Mouse (Mus musculus) brown adipose tissue, adult 24 weeks (tissue): ENCODE data around the gene Hcfc1. TPM values are rescaled to one million over a fixed set of nuclear protein-coding genes. Genes with fewer than 3 reads are reported as not detected.

Experiments used
- H3K27ac ChIP-seq: fragments of 200-500 bp; replicated peaks from 2 replicates; pipeline ENCODE4 v1.5.1; 2012; ENCODE audit warnings: low read depth, mild to moderate bottlenecking, low read length
- H3K4me1 ChIP-seq: fragments of 200-500 bp; 2 replicates; pipeline ENCODE4 v1.6.1; 2012; ENCODE audit warnings: low read length, mixed read lengths; ENCODE audit not compliant: control insufficient read depth, insufficient read depth, insufficient read length
- H3K4me3 ChIP-seq: fragments of 200-500 bp; 2 replicates; pipeline ENCODE4 v1.5.1; 2012; ENCODE audit warnings: low read depth, mild to moderate bottlenecking, low read length, moderate library complexity; ENCODE audit not compliant: insufficient read depth
- polyA plus RNA-seq: library from polyadenylated mRNA; stranded (reverse); fragments of >200 nt; gene quantifications from 2 replicates; pipeline ENCODE4 v1.2.4, GENCODE M21; 2012; ENCODE audit not compliant: missing spikeins, insufficient read depth, insufficient read length

Hcfc1 gene
- polyA plus RNA-seq, 1 experiment = 15.7 TPM

- Histone ChIP-seq H3K4me1 (peaks cover 18% of the 10 kb centered on the region), H3K4me3 (peak overlapping the region; percentile 99)
These were observed 850 bp downstream of the Hcfc1 start for GRCm38 (mm10) chrX:73965307-73965706.

GRCm38 (mm10) chrX:73964363-73964762, 1.8 kb downstream of the Hcfc1 start:
- peak overlapping the region; percentile 99 for H3K4me3 ChIP-seq
- peak overlapping the region; percentile 28; the same call in 1 of the 2 replicates for H3K27ac ChIP-seq
- H3K4me1 ChIP-seq = peaks cover 18% of the 10 kb centered on the region

More at GRCm38 (mm10) chrX:73965307-73965706, 850 bp downstream of the Hcfc1 start:
- peak overlapping the region; percentile 96 for H3K27ac ChIP-seq

GRCm38 (mm10) chrX:73954988-73955387, 11.2 kb downstream of the Hcfc1 start:
- Histone ChIP-seq H3K4me1 (no peaks in the 10 kb centered on the region), H3K27ac (no peak overlapping the region), H3K4me3 (no peak overlapping the region)

- Histone ChIP-seq H3K4me3 (no peak overlapping the region), H3K27ac (no peak overlapping the region), H3K4me1 (no peaks in the 10 kb centered on the region)
These were observed 13.6 kb downstream of the Hcfc1 start for GRCm38 (mm10) chrX:73952603-73953002.

- no peak overlapping the region for H3K27ac ChIP-seq
- H3K4me1 ChIP-seq = no peaks in the 10 kb centered on the region
- no peak overlapping the region for H3K4me3 ChIP-seq
These were observed 16.8 kb downstream of the Hcfc1 start for GRCm38 (mm10) chrX:73949341-73949740.

GRCm38 (mm10) chrX:73948647-73949046, 17.5 kb downstream of the Hcfc1 start:
- no peak overlapping the region for H3K27ac ChIP-seq
- H3K4me1 ChIP-seq = no peaks in the 10 kb centered on the region
- no peak overlapping the region for H3K4me3 ChIP-seq

- no peak overlapping the region for H3K27ac ChIP-seq
- no peak overlapping the region for H3K4me3 ChIP-seq
- H3K4me1 ChIP-seq = no peaks in the 10 kb centered on the region
These were observed 19.3 kb downstream of the Hcfc1 start for GRCm38 (mm10) chrX:73946896-73947295.

GRCm38 (mm10) chrX:73942294-73942693, 23.9 kb downstream of the Hcfc1 start:
- Histone ChIP-seq H3K4me3 (no peak overlapping the region), H3K4me1 (no peaks in the 10 kb centered on the region), H3K27ac (no peak overlapping the region)

- Histone ChIP-seq H3K27ac (no peak overlapping the region), H3K4me3 (no peak overlapping the region), H3K4me1 (no peaks in the 10 kb centered on the region)
These were observed 24.3 kb downstream of the Hcfc1 start for GRCm38 (mm10) chrX:73941860-73942259.

- Histone ChIP-seq H3K4me3 (no peak overlapping the region), H3K4me1 (no peaks in the 10 kb centered on the region), H3K27ac (no peak overlapping the region)
These were observed 34.3 kb downstream of the Hcfc1 start for GRCm38 (mm10) chrX:73931871-73932270.

- H3K4me1 ChIP-seq = no peaks in the 10 kb centered on the region
- H3K4me3 ChIP-seq = peak within 1 kb of the TSS; percentile 65
- no peak within 1 kb of the TSS; the same call in 1 of the 2 replicates for H3K27ac ChIP-seq
These were observed 35.6 kb downstream of the Hcfc1 start, which contains the start of gene Renbp for GRCm38 (mm10) chrX:73930402-73931062. Gene Renbp, minus strand, starts transcription at chrX:73930850.

- Histone ChIP-seq H3K4me3 (peak overlapping the region; percentile 97), H3K27ac (no peak overlapping the region), H3K4me1 (no peaks in the 10 kb centered on the region)
These were observed 43.6 kb downstream of the Hcfc1 start for GRCm38 (mm10) chrX:73922550-73922882.

- Histone ChIP-seq H3K4me3 (peak within 1 kb of the TSS; percentile 97), H3K27ac (peak within 1 kb of the TSS; percentile 76), H3K4me1 (no peaks in the 10 kb centered on the region)
These were observed 44.2 kb downstream of the Hcfc1 start, which contains the start of the genes Arhgap4 and Naa10 for GRCm38 (mm10) chrX:73921823-73922549. Gene Arhgap4, minus strand, starts transcription at chrX:73921870. Gene Naa10, minus strand, starts transcription at chrX:73921944.

GRCm38 (mm10) chrX:73921285-73921822, 44.8 kb downstream of the Hcfc1 start:
- Histone ChIP-seq H3K27ac (peak overlapping the region; percentile 76), H3K4me1 (no peaks in the 10 kb centered on the region), H3K4me3 (peak overlapping the region; percentile 97)

- Histone ChIP-seq H3K4me1 (no peaks in the 10 kb centered on the region), H3K4me3 (no peak overlapping the region), H3K27ac (no peak overlapping the region)
These were observed 47.5 kb downstream of the Hcfc1 start for GRCm38 (mm10) chrX:73918631-73919030.
